In the genomic region with DNA sequence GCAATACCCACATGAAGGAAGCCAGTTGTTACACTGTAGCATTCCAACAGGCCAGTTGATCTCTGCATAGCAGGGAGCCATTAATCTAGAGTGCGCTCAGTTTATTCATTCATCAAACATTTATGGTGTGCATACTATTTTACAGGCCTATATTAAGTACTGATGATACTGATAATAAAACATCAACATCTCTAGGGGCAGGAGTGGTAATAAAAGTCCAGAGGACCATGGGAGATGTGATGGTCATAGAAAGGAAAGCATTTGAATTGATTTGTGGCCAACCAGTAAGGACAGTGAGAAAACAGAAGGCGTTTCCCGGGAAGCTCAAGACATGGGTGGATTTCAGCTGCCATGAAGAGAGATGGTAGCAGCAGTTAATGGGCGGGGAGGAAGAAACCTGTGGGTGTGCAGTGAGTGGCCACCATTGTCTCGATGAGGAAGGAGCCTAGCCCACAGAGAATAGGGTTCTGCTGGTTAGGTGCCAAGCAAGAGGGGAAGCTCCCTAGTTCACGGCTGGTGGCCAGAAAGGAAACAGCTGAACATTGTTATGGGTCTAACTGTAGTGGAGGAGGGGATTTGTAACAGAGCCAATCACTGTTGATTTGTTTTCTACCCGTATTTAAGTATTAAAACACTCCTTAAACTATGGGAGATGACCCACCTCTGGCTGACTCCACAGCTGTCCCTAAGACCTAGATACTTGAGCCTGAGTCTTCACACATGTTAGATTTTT, we compare ENCODE assay signal across 8 mouse cellular contexts.
DNase-seq lines count a peak whose midpoint lies in the region; ATAC-seq and TF ChIP-seq lines count a peak whose summit lies in the region.

No protein-coding gene starts in this region.

- peaks cover 3% of the 10 kb centered on the region; the same call in 1 of the 2 replicates for H3K79me2 ChIP-seq in MEL (ENCODE audit: control insufficient read depth, insufficient read depth, low read length, poor library complexity)

- no peak overlapping the region for H3K4me2 ChIP-seq in heart, embryonic 14.5 days (ENCODE audit: low read length)
- no peak overlapping the region for H3K4me2 ChIP-seq in limb, embryonic 15.5 days

- peaks cover 9 to 37% of the 10 kb centered on the region in 2 experiments for H3K4me1 ChIP-seq in MEL (ENCODE audit: control insufficient read depth in 1 of 2, insufficient read depth in 2 of 2, low read length in 2 of 2)
- H3K4me1 ChIP-seq in heart, embryonic 14.5 days (ENCODE audit: control insufficient read depth in 2 of 2, insufficient read depth in 2 of 2, low read length in 2 of 2): peaks cover 15 to 29% of the 10 kb centered on the region in 2 experiments
- H3K4me1 ChIP-seq in limb, embryonic 15.5 days: peaks cover 27% of the 10 kb centered on the region

- DNase-seq in 416B (ENCODE audit: low read depth) (peak; percentile 82), MEL (ENCODE audit: low read depth, low spot score) (peak; percentile 81)
- peak; percentile 45 for DNase-seq in ovary, postnatal 14 days (ENCODE audit: low spot score)
- no peak for DNase-seq in retina, embryonic 14.5 days (ENCODE audit: low spot score)
- no peak for DNase-seq in embryo, embryonic 9.5 days (ENCODE audit: extremely low spot score)
- no peak for DNase-seq in cerebellum, adult 8-10 months

- no peak for TF ChIP-seq RAD21 in MEL (IDR thresholded peaks at IDR 0.05; ENCODE audit: low read depth, low read length)

- TF ChIP-seq POLR2A in MEL (IDR thresholded peaks at IDR 0.05; ENCODE audit: control insufficient read depth in 1 of 2, insufficient read depth in 1 of 2, low read depth in 1 of 2, low read length in 2 of 2, poor library complexity in 1 of 2): peak in 1 of 2 experiments; percentile 27; a peak in 1 of 4 replicates

- no peak overlapping the region for H3K9ac ChIP-seq in MEL (ENCODE audit: control insufficient read depth, low read depth, low read length, poor library complexity, severe bottlenecking)
- no peak overlapping the region for H3K9ac ChIP-seq in heart, embryonic 14.5 days (ENCODE audit: low read length)
- H3K9ac ChIP-seq in limb, embryonic 15.5 days: no peak overlapping the region

- H3K27me3 ChIP-seq in MEL (ENCODE audit: control insufficient read depth in 1 of 2, insufficient read depth in 2 of 2, low read length in 2 of 2): no peaks in the 10 kb centered on the region
- H3K27me3 ChIP-seq in heart, embryonic 14.5 days (ENCODE audit: control insufficient read depth, insufficient read depth, low read length): no peaks in the 10 kb centered on the region
- H3K27me3 ChIP-seq in limb, embryonic 15.5 days: no peaks in the 10 kb centered on the region

- peak; percentile 54; the same call in 1 of the 2 replicates for ATAC-seq in heart, embryonic 14.5 days (ENCODE audit: insufficient number of reproducible peaks, insufficient read depth, low FRiP score, low read depth)
- no peak for ATAC-seq in limb, embryonic 15.5 days (ENCODE audit: insufficient number of reproducible peaks, low FRiP score, low TSS enrichment, low read depth)

- H3K4me3 ChIP-seq in MEL (ENCODE audit: control insufficient read depth in 1 of 2, insufficient read depth in 1 of 2, low read depth in 2 of 2, low read length in 2 of 2): no peak overlapping the region
- H3K4me3 ChIP-seq in heart, embryonic 14.5 days (ENCODE audit: control insufficient read depth in 1 of 2, insufficient read depth in 1 of 2, low read depth in 1 of 2, low read length in 2 of 2): no peak overlapping the region
- no peak overlapping the region for H3K4me3 ChIP-seq in limb, embryonic 15.5 days

- 76% methylated on average over 7 of the region's 7 CpGs for WGBS in heart, embryonic 14.5 days
- 63% methylated on average over 7 of the region's 7 CpGs for WGBS in limb, embryonic 15.5 days

- peak; percentile 34 to 57; a peak in 3 of 4 replicates for TF ChIP-seq EP300 in MEL (IDR thresholded peaks at IDR 0.05; ENCODE audit: low read depth in 1 of 2, low read length in 2 of 2)

- H3K36me3 ChIP-seq in MEL (ENCODE audit: control insufficient read depth in 1 of 2, insufficient read depth in 2 of 2, low read length in 2 of 2): peaks cover 4 to 43% of the 10 kb centered on the region in 2 experiments
- no peaks in the 10 kb centered on the region for H3K36me3 ChIP-seq in heart, embryonic 14.5 days (ENCODE audit: control insufficient read depth, insufficient read depth, low read length)
- H3K36me3 ChIP-seq in limb, embryonic 15.5 days: peaks cover 2% of the 10 kb centered on the region; the same call in 1 of the 2 replicates

- no peak for TF ChIP-seq CTCF in MEL (IDR thresholded peaks at IDR 0.05 in 2 of 3, conservative IDR thresholded peaks at IDR 0.05 in 1 of 3; ENCODE audit: control insufficient read depth in 1 of 3, insufficient read depth in 1 of 3, low read depth in 2 of 3, low read length in 3 of 3, poor library complexity in 1 of 3, severe bottlenecking in 1 of 3)

- H3K9me3 ChIP-seq in MEL (replicated peaks; ENCODE audit: insufficient read depth, low read length): no peaks in the 10 kb centered on the region
- H3K9me3 ChIP-seq in heart, embryonic 14.5 days (ENCODE audit: control insufficient read depth, low read length): no peaks in the 10 kb centered on the region
- no peaks in the 10 kb centered on the region for H3K9me3 ChIP-seq in limb, embryonic 15.5 days

- H3K27ac ChIP-seq in MEL (ENCODE audit: control insufficient read depth, low read depth, low read length): no peak overlapping the region
- H3K27ac ChIP-seq in heart, embryonic 14.5 days (replicated peaks in 1 of 2; ENCODE audit: control insufficient read depth in 1 of 2, insufficient read depth in 1 of 2, low read depth in 2 of 2, low read length in 2 of 2): peak overlapping the region; percentile 11 to 32; a peak in 2 of 4 replicates
- 0 out of 2 replicates have a peak overlapping the region, but pooled peaks have one; percentile 27 for H3K27ac ChIP-seq in limb, embryonic 15.5 days

TF ChIP-seq in MEL, 35 proteins besides CTCF, POLR2A, EP300 and RAD21:
- no peak for TF ChIP-seq TAL1 (IDR thresholded peaks at IDR 0.05; ENCODE audit: low read length)
- 0 out of 2 replicates have a peak, but pooled peaks have one; percentile 15 for TF ChIP-seq TCF12 (IDR thresholded peaks at IDR 0.05; ENCODE audit: low read depth, low read length)
- peak; percentile 88 for TF ChIP-seq SIN3A (IDR thresholded peaks at IDR 0.05; ENCODE audit: low read length)
- TF ChIP-seq ETS1 (IDR thresholded peaks at IDR 0.05; ENCODE audit: low read depth, low read length): peak; percentile 99
- TF ChIP-seq ELF1 (IDR thresholded peaks at IDR 0.05; ENCODE audit: low read depth, low read length): 0 out of 2 replicates have a peak, but pooled peaks have one; percentile 28

Comparison
In these comparisons a context has a peak if more than half of its experiments do, and no peak if none do; other contexts are left out.
1. DNase-seq: peak in 416B (single experiment), MEL (single experiment) and ovary, postnatal 14 days (single experiment); none in retina, embryonic 14.5 days (single experiment), embryo, embryonic 9.5 days (single experiment) and cerebellum, adult 8-10 months (single experiment).